Mouse (Mus musculus): ENCODE measurements around the gene Il11ra1. TPM values are rescaled to one million over a fixed set of nuclear protein-coding genes. Genes with fewer than 3 reads are reported as not detected.

Il11ra1 gene
- polyA plus RNA-seq, 1 experiment from 2014 or later, result 45.4 TPM

- Histone ChIP-seq H3K9ac (ENCODE audit: low read depth, low read length) (no peak overlapping the region), H3K27me3 (ENCODE audit: control insufficient read depth, insufficient read depth, low read depth, low read length) (no peaks in the 10 kb centered on the region), H3K4me1 (ENCODE audit: control insufficient read depth, low read depth, low read length) (peaks cover 15% of the 10 kb centered on the region), H3K9me3 (replicated peaks; ENCODE audit: control insufficient read depth, low read length) (no peaks in the 10 kb centered on the region; the same call in 1 of the 2 replicates), H3K4me3 (ENCODE audit: low read depth, low read length) (no peak overlapping the region), H3K36me3 (ENCODE audit: control insufficient read depth, insufficient read depth) (no peaks in the 10 kb centered on the region), H3K4me2 (ENCODE audit: low read depth, low read length) (no peak overlapping the region), H3K27ac (ENCODE audit: low read length) (no peak overlapping the region)
- 54% methylated on average over 2 of the region's 2 CpGs for WGBS (ENCODE audit: insufficient replicate concordance)
- ATAC-seq (ENCODE audit: low read depth), result no peak
These were observed 44.3 kb downstream of the Il11ra1 start for GRCm38 (mm10) chr4:41744131-41744530.

GRCm38 (mm10) chr4:41745021-41745420, 45.2 kb downstream of the Il11ra1 start:
- Histone ChIP-seq H3K4me1 (ENCODE audit: control insufficient read depth, low read depth, low read length) (peaks cover 8% of the 10 kb centered on the region), H3K4me2 (ENCODE audit: low read depth, low read length) (no peak overlapping the region), H3K4me3 (ENCODE audit: low read depth, low read length) (no peak overlapping the region), H3K36me3 (ENCODE audit: control insufficient read depth, insufficient read depth) (no peaks in the 10 kb centered on the region), H3K27ac (ENCODE audit: low read length) (no peak overlapping the region), H3K27me3 (ENCODE audit: control insufficient read depth, insufficient read depth, low read depth, low read length) (no peaks in the 10 kb centered on the region), H3K9ac (ENCODE audit: low read depth, low read length) (no peak overlapping the region), H3K9me3 (replicated peaks; ENCODE audit: control insufficient read depth, low read length) (no peaks in the 10 kb centered on the region; the same call in 1 of the 2 replicates)
- WGBS (ENCODE audit: insufficient replicate concordance), result 58% methylated on average over 1 of the region's 1 CpGs
- no peak for ATAC-seq (ENCODE audit: low read depth)

GRCm38 (mm10) chr4:41754797-41755337, 55.1 kb downstream of the Il11ra1 start, which contains the start of gene Galt:
Galt (plus strand) TSS chr4:41755228.
- Histone ChIP-seq H3K27ac (ENCODE audit: low read length) (peak within 1 kb of the TSS; percentile 89), H3K36me3 (ENCODE audit: control insufficient read depth, insufficient read depth) (peaks cover 4% of the 10 kb centered on the region; the same call in 1 of the 2 replicates), H3K9ac (ENCODE audit: low read depth, low read length) (peak within 1 kb of the TSS; percentile 80), H3K4me3 (ENCODE audit: low read depth, low read length) (peak within 1 kb of the TSS; percentile 76), H3K4me2 (ENCODE audit: low read depth, low read length) (peak within 1 kb of the TSS; percentile 90), H3K9me3 (replicated peaks; ENCODE audit: control insufficient read depth, low read length) (no peaks in the 10 kb centered on the region), H3K4me1 (ENCODE audit: control insufficient read depth, low read depth, low read length) (peaks cover 18% of the 10 kb centered on the region), H3K27me3 (ENCODE audit: control insufficient read depth, insufficient read depth, low read depth, low read length) (no peaks in the 10 kb centered on the region)
- ATAC-seq (ENCODE audit: low read depth), result peak; percentile 60
- WGBS (ENCODE audit: insufficient replicate concordance), result 16% methylated on average over 14 of the region's 14 CpGs

- peak; percentile 78 for ATAC-seq (ENCODE audit: low read depth)
These were observed 55.8 kb downstream of the Il11ra1 start, which contains the start of gene Sigmar1 for GRCm38 (mm10) chr4:41755338-41756305. Sigmar1 (minus strand) TSS chr4:41756157.

GRCm38 (mm10) chr4:41756440-41756839, 56.7 kb downstream of the Il11ra1 start:
- 61% methylated on average over 8 of the region's 8 CpGs for WGBS (ENCODE audit: insufficient replicate concordance)
- ATAC-seq (ENCODE audit: low read depth), result no peak
- Histone ChIP-seq H3K4me1 (ENCODE audit: control insufficient read depth, low read depth, low read length) (peaks cover 33% of the 10 kb centered on the region), H3K36me3 (ENCODE audit: control insufficient read depth, insufficient read depth) (peaks cover 4% of the 10 kb centered on the region; the same call in 1 of the 2 replicates), H3K9ac (ENCODE audit: low read depth, low read length) (peak overlapping the region; percentile 80; the same call in 1 of the 2 replicates), H3K4me3 (ENCODE audit: low read depth, low read length) (peak overlapping the region; percentile 76), H3K4me2 (ENCODE audit: low read depth, low read length) (peak overlapping the region; percentile 90), H3K9me3 (replicated peaks; ENCODE audit: control insufficient read depth, low read length) (no peaks in the 10 kb centered on the region), H3K27ac (ENCODE audit: low read length) (no peak overlapping the region), H3K27me3 (ENCODE audit: control insufficient read depth, insufficient read depth, low read depth, low read length) (no peaks in the 10 kb centered on the region)

More at GRCm38 (mm10) chr4:41755338-41756305, 55.8 kb downstream of the Il11ra1 start, which contains the start of gene Sigmar1:
- WGBS (ENCODE audit: insufficient replicate concordance), result under 1% methylated on average over 57 of the region's 57 CpGs
- no peaks in the 10 kb centered on the region for H3K27me3 ChIP-seq (ENCODE audit: control insufficient read depth, insufficient read depth, low read depth, low read length)
- H3K36me3 ChIP-seq (ENCODE audit: control insufficient read depth, insufficient read depth), result peaks cover 4% of the 10 kb centered on the region; the same call in 1 of the 2 replicates
- H3K9ac ChIP-seq (ENCODE audit: low read depth, low read length), result peak within 1 kb of the TSS; percentile 80
- peak within 1 kb of the TSS; percentile 89 for H3K27ac ChIP-seq (ENCODE audit: low read length)
- H3K4me3 ChIP-seq (ENCODE audit: low read depth, low read length), result peak within 1 kb of the TSS; percentile 76
- H3K4me2 ChIP-seq (ENCODE audit: low read depth, low read length), result peak within 1 kb of the TSS; percentile 90
- H3K9me3 ChIP-seq (replicated peaks; ENCODE audit: control insufficient read depth, low read length), result no peaks in the 10 kb centered on the region
- peaks cover 25% of the 10 kb centered on the region for H3K4me1 ChIP-seq (ENCODE audit: control insufficient read depth, low read depth, low read length)

GRCm38 (mm10) chr4:41757321-41757720, 57.5 kb downstream of the Il11ra1 start:
- ATAC-seq (ENCODE audit: low read depth), result no peak
- WGBS (ENCODE audit: insufficient replicate concordance), result 83% methylated on average over 13 of the region's 13 CpGs
- Histone ChIP-seq H3K36me3 (ENCODE audit: control insufficient read depth, insufficient read depth) (peaks cover 4% of the 10 kb centered on the region; the same call in 1 of the 2 replicates), H3K4me3 (ENCODE audit: low read depth, low read length) (no peak overlapping the region), H3K9me3 (replicated peaks; ENCODE audit: control insufficient read depth, low read length) (no peaks in the 10 kb centered on the region), H3K27ac (ENCODE audit: low read length) (no peak overlapping the region), H3K9ac (ENCODE audit: low read depth, low read length) (no peak overlapping the region), H3K4me1 (ENCODE audit: control insufficient read depth, low read depth, low read length) (peaks cover 40% of the 10 kb centered on the region), H3K4me2 (ENCODE audit: low read depth, low read length) (no peak overlapping the region), H3K27me3 (ENCODE audit: control insufficient read depth, insufficient read depth, low read depth, low read length) (no peaks in the 10 kb centered on the region)

- H3K9me3 ChIP-seq (replicated peaks; ENCODE audit: control insufficient read depth, low read length), result no peaks in the 10 kb centered on the region
- H3K4me3 ChIP-seq (ENCODE audit: low read depth, low read length), result no peak overlapping the region
- H3K36me3 ChIP-seq (ENCODE audit: control insufficient read depth, insufficient read depth), result peaks cover 4% of the 10 kb centered on the region; the same call in 1 of the 2 replicates
- H3K4me2 ChIP-seq (ENCODE audit: low read depth, low read length), result no peak overlapping the region
- H3K9ac ChIP-seq (ENCODE audit: low read depth, low read length), result no peak overlapping the region
- H3K27me3 ChIP-seq (ENCODE audit: control insufficient read depth, insufficient read depth, low read depth, low read length), result no peaks in the 10 kb centered on the region
- peaks cover 42% of the 10 kb centered on the region for H3K4me1 ChIP-seq (ENCODE audit: control insufficient read depth, low read depth, low read length)
- WGBS (ENCODE audit: insufficient replicate concordance), result 82% methylated on average over 11 of the region's 11 CpGs
- no peak overlapping the region; the same call in 1 of the 2 replicates for H3K27ac ChIP-seq (ENCODE audit: low read length)
- ATAC-seq (ENCODE audit: low read depth), result no peak
These were observed 58.2 kb downstream of the Il11ra1 start for GRCm38 (mm10) chr4:41758021-41758420.

GRCm38 (mm10) chr4:41758701-41759100, 58.9 kb downstream of the Il11ra1 start:
- no peak overlapping the region for H3K4me2 ChIP-seq (ENCODE audit: low read depth, low read length)
- peaks cover 42% of the 10 kb centered on the region for H3K4me1 ChIP-seq (ENCODE audit: control insufficient read depth, low read depth, low read length)
- no peaks in the 10 kb centered on the region for H3K27me3 ChIP-seq (ENCODE audit: control insufficient read depth, insufficient read depth, low read depth, low read length)
- H3K36me3 ChIP-seq (ENCODE audit: control insufficient read depth, insufficient read depth), result peaks cover 4% of the 10 kb centered on the region; the same call in 1 of the 2 replicates
- WGBS (ENCODE audit: insufficient replicate concordance), result 77% methylated on average over 4 of the region's 4 CpGs
- 0 out of 2 replicates have a peak overlapping the region, but pooled peaks have one; percentile 21 for H3K9ac ChIP-seq (ENCODE audit: low read depth, low read length)
- peak overlapping the region; percentile 88 for H3K27ac ChIP-seq (ENCODE audit: low read length)
- no peak overlapping the region for H3K4me3 ChIP-seq (ENCODE audit: low read depth, low read length)
- H3K9me3 ChIP-seq (replicated peaks; ENCODE audit: control insufficient read depth, low read length), result no peaks in the 10 kb centered on the region
- no peak for ATAC-seq (ENCODE audit: low read depth)

Data from liver, embryonic 16.5 days (tissue).